Mouse (Mus musculus) layer of hippocampus, postnatal 14 days (tissue): ENCODE measurements around the gene Tgm2. TPM values are rescaled to one million over a fixed set of nuclear protein-coding genes. Genes with fewer than 3 reads are reported as not detected.

Source experiments
- DNase-seq, 2 experiments: peaks; one replicate each; pipeline ENCODE4 v3.0.0; 2021 to 2022; ENCODE audit warnings: low spot score in 2 of 2, mixed read lengths in 1 of 2
- long read RNA-seq, 2 experiments: library from polyadenylated mRNA; stranded (forward); transcript quantifications; one replicate each; pipeline ENCODE4 v2.0.0; 2021
- total RNA-seq, 2 experiments: library from RNA; stranded (reverse); gene quantifications; 2 replicates each; pipeline ENCODE4 v1.2.3; 2021

Tgm2 gene
- 1 to 10 TPM; 5.8 to 6.0 TPM for total RNA-seq
- long read RNA-seq, experiment 1, partial matches to known transcripts, result 2 of 4 reads
- long read RNA-seq, experiment 1, other reads (novel, unspliced or antisense), result 1 of 4 reads
- long read RNA-seq, experiment 2, partial matches to known transcripts, result 0 of 4 reads
- long read RNA-seq, experiment 2, other reads (novel, unspliced or antisense), result 1 of 4 reads

DNA sequence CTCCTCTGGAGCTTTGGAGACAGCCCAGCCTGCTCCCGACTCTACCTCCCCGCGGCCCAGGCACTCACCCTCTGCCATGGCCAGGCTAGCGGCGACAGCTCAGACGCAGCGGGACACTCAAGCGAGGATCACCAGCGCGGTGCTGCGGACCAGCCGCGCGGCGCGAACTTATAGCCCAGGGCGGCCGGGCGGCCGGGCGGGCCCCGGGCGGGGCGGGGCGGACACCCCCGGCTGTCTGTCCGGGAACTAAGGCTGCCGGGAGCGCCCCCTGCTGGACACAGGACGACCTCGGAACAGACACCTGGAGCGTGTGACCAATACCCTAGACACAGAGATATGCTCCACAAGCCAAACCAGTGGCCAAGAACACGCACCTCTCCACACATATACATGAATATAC lies at the start of gene Tgm2:
TSS of gene Tgm2 (minus strand) at position 214 of the 400 bp plus-strand sequence.
- DNase-seq, result peak; percentile 64 to 69

DNA sequence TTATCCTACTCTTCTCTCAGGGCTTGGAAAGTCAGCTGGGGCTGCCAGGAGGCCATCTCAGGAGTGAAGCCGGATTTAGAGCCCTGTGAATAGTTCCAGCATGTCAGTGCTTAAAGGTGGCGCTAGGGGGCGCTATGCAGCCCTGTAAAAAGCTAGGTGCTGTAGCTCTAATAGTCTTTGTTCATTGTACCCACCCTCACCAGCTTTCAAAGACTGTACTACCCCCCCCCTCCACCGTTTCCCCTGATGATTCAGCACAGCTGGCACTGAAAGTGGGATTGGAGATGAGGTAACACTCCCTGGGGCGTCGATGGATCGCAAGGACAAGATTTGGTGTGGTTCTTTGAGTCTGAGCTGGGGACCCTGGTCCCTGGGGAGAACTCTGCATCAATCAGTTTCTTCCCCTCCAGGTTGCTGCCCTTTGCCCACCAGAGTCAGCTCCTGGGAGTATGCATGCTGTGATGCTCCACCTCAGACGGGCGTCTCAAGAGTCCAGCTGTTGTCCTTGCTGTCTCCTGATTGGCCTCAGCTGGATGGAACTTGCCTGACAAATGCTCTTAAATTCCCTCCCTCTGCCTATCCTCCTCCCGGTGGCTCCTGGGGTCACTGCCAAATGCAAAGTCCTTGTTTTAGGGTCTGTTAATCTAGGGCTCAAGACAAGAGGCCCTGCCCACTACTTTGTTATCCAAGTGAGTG lies 48.9 kb upstream of the Tgm2 start:
- DNase-seq, result peak in 1 of 2 experiments; percentile 40

DNA sequence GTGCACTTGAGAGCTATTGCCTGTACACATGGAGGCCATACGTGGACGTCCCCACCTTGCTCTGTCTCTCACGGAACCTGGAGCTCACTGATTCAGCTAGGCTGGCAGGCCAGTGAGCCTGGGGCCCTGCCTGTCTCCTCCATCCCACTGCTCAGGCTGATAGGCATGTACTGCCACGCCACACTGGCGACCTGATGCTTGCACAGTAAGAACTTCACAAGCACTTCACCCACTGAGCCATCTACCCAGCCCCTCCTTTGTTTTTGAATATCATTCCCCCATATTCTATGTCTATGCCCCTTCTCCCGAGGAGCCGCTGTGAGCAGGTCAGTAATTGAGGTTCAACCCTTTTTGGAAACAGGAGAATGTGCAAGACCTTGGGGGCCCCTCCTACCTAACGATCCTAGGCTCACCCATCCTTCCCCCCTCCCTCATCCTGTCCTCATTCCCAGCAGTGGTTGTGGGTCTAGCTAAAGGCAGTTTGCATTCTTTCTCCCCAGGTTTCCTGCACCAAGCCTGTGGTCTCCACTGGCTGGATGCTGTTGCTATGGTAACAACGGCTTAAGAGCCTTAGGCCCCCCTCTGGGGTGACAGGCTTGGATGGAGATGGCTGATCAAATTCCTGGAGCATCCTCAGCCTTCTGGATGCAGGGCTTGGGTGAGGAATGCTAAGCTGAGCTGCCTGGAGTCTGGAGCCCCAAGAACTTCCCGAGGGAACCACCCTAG lies 47.5 kb upstream of the Tgm2 start:
- no peak for DNase-seq

DNA sequence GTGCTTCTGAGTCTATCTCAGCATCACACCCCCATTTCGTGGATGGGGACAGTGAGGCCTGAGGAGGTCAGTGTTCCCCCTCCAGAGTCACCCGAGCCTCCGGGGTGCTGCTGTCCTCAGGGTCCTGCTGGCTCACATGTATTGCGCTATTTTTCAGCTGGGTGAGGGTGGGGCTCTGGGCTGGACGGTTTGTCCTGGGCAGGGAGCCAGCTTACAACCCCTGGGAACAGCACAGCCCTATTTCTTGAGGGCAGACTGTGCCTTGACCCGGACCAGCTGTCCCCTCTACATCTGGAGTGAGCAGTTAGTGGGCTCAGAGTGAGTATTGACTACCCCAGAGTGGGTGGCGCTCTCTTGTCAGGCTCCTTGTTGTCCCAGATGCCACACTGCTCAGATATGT lies 44.9 kb upstream of the Tgm2 start:
- no peak for DNase-seq

DNA sequence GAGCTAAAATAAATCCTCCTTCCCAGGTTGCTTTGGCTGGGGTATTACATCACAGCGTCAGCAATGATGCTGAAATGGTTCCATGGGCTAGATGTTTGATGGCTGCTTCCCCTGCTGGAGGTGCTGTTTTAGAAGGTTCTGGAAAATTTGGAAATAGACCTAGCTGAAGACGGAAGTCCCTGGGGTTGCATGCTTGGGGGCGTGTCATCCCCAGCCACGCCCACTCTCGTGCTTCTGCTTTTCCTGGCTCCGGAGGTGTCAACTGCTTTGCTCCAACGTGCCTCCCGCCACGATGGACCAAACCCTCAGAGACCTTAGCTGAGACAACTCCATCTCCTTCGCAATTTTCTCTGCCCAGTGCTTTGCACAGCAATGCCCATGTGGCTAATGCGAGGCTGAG lies 43.2 kb upstream of the Tgm2 start:
- no peak for DNase-seq

DNA sequence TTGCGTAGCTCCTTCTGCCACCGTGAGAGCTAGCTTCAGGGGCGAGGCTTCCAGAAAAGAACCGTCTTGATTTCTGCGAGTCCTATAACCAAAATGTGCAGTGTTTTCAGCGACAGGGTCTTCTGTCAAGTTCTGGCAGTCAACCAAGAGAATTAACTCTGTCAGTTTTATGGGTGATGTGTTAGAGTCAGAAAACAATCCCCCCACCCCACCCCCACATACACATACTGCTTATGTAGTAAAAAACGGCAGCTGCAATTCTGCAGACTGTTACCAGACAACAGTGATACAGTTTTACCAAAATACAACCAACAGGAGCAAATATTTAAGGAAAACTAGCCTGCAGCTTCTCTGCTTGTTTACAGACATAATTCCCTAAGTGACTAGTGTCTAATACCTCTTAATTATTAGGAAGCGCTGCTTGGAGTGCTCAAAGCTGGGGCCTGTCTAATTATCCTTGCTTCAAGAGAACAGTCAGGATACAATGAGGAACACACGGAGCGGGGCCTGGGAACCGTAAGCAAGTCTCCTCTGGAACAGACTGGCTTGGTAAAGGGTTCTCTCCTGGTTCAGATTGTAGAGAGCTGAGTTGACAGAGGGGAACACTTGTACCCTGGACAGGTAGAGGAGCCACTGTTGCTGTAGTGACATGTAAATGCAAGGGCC lies 40.1 kb upstream of the Tgm2 start:
- DNase-seq, result no peak

DNA sequence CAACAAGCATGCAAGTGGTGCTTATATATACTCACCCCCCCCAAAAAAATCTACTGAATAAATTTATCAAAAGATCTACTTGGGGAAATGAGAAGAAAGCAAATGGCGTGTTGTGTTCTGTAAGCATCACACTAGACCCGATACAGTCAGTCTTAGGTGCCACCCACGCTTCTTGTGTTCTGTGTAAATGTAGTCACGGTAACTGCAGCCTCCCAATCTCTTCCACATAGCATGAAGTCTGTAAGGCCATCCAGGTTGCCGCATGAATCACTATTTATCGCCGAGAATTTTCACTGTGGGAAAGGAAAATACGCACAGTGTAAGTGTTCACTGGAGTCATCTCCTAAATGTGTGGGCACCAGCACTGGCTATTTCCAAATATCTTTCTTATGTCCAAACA lies 37.0 kb upstream of the Tgm2 start:
- DNase-seq, result no peak

DNA sequence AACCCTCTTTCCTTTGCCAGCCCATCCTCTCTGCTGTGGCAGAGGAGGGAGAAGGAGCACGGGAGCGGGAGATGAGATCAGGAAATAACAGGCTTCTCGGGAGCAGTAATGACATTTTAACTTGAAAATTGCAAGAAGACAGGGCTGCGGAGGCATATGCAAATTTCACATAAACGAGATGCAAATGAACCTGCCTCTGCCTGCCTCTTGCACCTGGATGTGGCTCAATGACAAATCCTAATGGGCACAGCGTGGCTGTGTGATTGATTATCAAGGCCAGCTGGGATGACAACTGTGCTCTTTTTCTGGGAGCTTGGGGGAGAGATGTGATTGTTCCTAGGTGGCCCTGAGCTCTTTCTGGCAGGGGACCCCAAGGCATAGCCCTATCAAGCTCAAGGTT lies 35.7 kb upstream of the Tgm2 start:
- no peak for DNase-seq

DNA sequence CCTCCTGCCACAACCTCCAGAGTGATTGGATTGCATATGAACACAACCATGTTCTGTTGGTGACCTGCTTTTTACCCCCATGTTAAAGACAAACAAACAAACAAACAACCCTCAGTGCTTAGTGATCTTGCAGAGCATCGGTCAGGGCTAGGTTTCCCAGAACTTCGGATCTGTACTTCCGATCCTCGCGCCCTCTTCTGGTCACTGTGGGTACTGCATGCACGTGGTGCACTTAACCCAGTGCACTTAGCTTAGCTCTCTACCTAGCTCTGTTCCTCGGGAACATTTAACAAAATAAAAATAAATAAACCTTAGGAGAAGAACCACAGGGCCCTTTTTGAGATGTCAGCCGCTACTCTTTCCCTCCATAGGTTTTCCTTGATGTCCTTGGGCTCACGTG lies 34.6 kb upstream of the Tgm2 start:
- peak; percentile 36 to 52 for DNase-seq

DNA sequence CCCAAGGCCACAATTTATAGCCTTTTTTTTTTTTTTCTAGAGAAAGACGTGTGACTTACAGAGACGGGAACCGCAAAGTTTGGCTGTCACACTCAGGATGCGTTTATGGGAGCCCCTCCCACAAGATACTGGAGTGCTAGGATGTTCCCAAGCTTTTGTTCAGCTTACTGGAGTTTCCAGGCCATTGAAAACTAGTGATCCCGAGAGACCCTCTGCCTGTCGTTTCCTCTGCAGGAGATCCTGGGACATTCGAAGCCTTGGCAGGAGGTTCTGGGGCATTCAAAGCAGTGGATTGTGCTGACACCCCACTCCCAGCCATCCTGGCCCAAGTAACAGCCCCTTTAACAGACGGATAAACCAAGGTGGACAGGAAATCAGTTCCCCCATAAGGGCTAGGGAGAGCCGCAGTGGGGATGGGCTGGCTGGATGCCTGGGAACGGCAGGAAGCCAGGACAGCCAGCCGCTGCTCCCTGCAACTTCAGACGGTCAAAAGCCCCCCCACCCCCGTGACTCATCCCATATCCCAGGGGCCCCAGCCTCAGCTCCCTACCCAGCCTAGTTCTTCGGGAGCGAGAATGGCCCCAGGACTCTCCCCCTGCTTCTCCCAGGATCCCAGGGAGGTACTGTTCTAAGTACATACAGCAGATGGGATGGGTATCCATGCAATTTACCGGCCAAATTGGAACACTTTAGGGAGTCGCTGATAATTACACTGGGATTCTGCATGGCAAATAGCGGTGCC lies 33.3 kb upstream of the Tgm2 start:
- no peak for DNase-seq

DNA sequence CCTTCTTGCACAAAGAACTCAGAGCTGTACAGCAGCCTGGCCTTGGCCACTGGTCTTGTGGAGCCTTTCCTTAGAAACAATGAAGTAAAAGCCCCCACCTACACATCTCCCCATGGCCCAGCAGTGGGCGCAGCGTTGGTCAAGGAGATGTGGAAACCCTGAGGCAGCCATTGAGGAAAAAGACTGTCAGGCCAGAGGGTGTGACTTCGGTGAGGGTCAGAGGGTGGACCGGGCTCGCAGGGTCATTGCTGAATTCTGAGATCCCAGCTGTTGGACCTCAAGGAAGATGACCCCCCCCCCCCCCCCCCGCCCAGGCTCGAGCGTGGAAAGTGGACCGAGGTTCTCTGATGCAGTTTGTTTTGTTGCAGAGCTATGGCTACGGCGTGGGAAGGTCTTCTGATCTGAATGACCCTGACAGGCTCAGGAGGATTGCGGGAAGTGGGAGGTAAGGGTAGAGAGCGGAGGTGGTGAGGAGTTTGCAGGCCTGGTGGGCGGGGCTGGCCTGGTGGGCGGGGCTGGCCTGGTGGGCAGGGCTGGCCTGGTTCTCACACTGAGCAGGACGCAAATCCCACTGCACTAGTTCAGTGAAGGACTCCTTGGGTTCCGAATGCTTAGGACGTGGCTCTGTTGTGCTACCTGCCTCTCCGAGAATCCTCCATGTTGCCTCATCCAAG lies 32.6 kb upstream of the Tgm2 start:
- no peak for DNase-seq

DNA sequence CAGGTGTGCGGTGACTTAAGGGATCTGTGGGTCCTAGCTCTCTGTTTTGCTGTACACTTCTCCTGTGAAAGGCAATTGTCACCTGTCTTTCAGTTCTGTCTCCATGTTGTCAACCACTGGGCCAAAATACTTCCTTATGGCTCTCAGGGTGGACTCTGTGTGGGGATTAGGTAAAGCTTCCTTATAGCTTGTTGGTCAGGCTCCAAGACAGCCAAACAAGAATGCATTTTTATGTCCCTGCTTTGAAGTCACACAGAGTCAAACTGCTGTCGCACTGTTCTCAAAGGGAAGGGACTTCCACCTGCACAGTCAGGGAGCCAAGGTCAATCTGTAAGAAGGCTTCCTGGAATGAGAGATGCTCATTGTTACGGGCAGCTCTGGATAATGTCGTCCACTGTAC lies 31.9 kb upstream of the Tgm2 start:
- DNase-seq, result no peak

DNA sequence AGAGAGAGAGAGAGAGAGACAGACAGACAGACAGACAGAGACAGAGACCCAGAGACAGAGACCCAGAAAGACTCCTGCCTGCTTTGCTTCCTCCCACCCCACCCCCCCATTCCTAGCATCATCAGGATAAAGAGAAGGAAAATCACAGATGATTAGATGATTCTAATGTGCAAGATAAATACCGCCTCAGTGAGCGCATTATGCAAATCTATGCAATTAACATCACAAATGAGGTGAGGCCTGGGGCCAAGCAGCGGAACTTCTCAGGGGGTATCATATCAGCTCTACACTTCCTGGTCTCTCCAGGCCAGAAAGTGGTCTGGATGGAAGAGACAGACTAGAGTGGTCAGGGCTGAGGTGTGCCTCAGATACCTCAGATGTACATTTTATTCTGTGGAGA lies 31.3 kb upstream of the Tgm2 start:
- no peak for DNase-seq

DNA sequence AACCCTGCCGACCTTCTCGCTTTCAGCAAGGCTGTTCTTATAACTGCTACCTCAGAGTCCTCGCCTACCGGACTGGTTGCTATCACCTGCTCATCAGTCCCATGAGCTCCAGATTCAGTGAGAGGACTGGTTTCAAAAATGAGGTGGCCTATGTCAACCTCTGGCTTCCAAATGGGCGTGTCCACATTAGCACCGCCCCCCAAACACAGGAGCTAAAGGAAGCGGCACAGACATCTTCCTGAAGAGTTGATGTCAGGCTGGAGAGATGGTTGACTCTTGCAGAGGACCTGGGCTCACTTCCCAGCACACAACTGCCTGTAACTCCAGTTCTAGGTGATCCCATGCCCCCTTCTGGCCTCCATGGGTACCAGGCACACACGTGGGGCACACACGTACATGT lies 30.5 kb upstream of the Tgm2 start:
- no peak for DNase-seq

DNA sequence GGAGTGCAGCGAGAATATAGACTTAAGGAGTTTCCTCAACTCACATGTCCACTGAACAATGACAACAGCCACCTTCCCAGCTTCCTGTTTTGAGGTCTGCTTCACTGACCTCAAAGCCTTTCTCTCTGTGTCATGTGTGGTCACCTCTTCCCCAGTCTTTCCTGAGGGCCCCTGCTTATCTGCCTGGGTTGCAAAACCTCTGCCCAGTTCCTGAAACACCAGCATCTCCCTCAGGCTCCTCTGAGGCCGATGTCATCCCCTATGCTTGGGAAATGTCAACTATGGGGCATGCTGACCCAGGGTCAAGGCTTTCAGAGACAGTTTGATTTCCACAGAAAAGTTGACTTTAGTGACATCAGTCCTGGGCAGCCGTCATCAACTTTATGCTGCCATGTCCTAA lies 29.2 kb upstream of the Tgm2 start:
- no peak for DNase-seq

DNA sequence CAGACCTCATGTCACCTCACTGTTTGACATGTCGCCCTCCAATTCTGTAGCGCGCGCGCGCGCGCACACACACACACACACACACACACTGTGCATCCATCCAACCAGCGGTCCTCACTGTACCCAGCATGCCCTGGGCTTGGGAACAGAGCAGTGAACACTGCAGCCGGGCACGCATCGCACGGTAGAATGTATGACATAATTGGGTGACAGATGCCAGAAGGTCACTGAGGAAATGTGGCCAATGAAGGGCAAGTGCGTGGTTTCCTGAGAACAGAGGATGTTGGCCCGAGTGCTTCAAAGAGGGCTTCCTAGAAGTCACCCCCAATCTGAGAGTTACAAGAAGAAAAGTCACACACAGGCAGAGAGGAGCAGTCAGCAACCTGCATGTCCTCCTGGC lies 28.7 kb upstream of the Tgm2 start:
- no peak for DNase-seq

DNA sequence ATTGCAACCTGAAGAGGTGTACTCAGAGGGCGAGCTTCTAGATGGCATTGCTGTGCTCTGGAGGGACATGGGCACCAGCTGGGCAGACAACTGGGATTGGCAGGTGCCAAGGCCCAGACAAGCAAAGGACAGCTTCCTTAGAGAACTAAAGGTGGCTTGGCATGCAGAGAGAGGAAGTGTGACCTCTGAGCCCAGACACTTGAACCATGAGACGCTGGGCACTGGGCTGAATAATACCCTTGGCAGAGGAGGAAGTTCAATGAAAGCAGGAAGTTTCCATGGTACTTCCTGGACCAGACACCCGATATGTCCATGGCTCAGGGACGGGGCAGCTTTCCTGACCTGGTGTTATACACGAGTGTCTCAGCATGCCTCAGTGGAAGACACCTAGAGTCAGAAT lies 28.2 kb upstream of the Tgm2 start:
- DNase-seq, result peak in 1 of 2 experiments; percentile 26

DNA sequence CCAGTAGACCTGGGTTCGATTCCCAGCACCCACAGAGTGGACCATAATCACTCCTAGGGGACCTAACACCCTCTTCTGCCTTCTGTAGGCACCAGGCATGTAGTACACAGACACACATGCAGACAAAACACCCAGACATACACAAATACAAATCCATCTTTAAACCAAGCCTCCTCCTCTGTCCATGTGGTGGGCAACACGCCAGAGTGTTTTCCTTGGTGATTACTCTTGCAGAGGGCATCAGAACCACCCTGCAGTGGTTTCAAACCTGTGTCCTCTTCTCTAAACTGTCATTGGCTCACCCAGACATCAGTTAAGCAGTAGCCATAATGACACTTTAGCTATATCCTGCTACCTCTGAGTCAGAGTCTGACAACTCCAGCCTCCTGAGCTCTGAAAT lies 24.2 kb upstream of the Tgm2 start:
- no peak for DNase-seq

DNA sequence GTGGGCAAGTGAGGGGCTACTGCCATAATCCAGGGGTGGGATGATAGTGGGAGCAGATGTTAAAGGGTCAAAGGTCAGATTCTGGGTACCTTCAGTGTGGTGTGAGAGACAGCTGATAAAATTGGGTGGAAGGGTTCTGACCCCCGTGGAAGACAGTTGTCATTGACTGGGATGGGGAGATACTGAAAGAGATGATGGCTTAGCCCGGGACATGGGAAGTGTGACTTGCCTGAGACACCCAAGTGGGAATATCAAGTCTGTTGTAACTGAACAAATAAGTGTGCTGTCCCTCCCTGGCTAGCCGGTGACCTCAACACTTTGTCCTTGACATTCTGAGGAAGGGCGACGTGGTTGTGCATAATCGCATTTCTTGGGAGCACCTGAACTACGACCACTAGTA lies 23.5 kb upstream of the Tgm2 start:
- DNase-seq, result no peak

DNA sequence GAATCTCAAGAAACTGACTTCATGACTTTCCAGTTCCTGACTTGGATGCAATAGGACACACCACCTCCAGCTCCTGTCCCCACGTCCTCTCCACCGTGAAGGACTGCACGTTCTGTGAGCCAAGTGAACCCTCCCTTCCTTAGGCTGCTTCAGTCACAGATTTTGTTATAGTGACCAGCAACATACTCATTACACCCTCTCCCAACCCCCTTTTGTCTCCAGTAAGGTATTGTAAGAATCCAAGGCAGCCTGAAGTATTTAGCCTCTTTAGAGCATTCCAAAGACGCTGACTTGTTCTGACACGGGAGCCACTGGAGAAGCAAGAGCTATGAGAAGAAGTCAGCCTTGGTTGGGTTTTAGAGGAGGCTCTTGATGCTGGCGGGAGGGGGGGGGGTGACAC lies 23.1 kb upstream of the Tgm2 start:
- no peak for DNase-seq

DNA sequence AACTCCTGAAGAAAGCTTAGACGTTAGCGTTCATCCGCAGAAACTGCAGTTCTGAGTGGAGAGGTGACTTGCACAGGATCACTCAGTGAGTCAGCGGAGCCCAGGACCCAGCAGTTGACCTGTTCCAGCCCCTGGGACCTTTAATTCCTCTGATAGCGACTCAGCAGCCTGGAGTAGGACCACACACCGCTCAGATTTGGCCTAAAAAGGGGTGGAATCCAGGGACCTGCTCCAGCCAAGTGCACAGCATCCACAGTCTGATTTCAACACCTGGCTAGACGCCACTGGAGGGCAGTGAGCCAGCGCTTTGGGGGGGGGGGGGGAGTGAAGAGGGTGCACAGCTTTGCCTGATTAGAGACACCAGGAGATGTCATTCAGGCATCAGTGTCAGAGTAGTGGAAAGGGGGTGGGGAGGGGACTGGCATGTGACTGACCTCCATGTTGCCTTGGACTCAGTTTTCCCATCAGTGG lies 22.5 kb upstream of the Tgm2 start:
- DNase-seq, result no peak
